Mouse (Mus musculus): ENCODE data around the gene Mnat1. TPM values are rescaled to one million over a fixed set of nuclear protein-coding genes. Genes with fewer than 3 reads are reported as not detected.

Gene Mnat1
- polyA plus RNA-seq, 1 experiment from 2014 or later: 38.2 TPM

- ATAC-seq (ENCODE audit: low read depth) (no peak), DNase-seq (ENCODE audit: low spot score) (no peak)
- H3K27ac ChIP-seq (replicated peaks; ENCODE audit: low read depth, low read length): no peak overlapping the region
- H3K27me3 ChIP-seq (replicated peaks; ENCODE audit: control insufficient read depth, insufficient read depth, low read length): no peaks in the 10 kb centered on the region
- 0 out of 2 replicates have a peak, but pooled peaks cover 9% of the 10 kb centered on the region for H3K36me3 ChIP-seq (ENCODE audit: control insufficient read depth, insufficient read depth, low read length)
- H3K4me1 ChIP-seq (ENCODE audit: control insufficient read depth, insufficient read depth, low read length): no peaks in the 10 kb centered on the region
- no peak overlapping the region for H3K9ac ChIP-seq (ENCODE audit: low read depth, low read length)
- no peaks in the 10 kb centered on the region for H3K9me3 ChIP-seq (ENCODE audit: control insufficient read depth, low read length)
- H3K4me3 ChIP-seq (ENCODE audit: low read depth, low read length): no peak overlapping the region
- H3K4me2 ChIP-seq (ENCODE audit: low read depth, low read length): no peak overlapping the region
- WGBS: 85% methylated on average over 7 of the region's 7 CpGs
Measured at GRCm38 (mm10) chr12:73317706-73318686, 194.5 kb downstream of the Mnat1 start.

Other genes with a start within 250 kb of the Mnat1 start
- gene Six6, start 183.8 kb upstream of the Mnat1 start, polyA plus RNA-seq (2014; fragmentation: Nextera tagmentation; extraction: Ambion mirVana): 0.35 and 0.89 TPM in 2 replicates
- gene 4930447C04Rik, start 182.9 kb upstream of the Mnat1 start, polyA plus RNA-seq (2014; fragmentation: Nextera tagmentation; extraction: Ambion mirVana): 3.6 and 4.0 TPM in 2 replicates
- gene Six1, start 69.8 kb upstream of the Mnat1 start, polyA plus RNA-seq (2014; fragmentation: Nextera tagmentation; extraction: Ambion mirVana): 46.5 and 53.9 TPM in 2 replicates
- gene Six4, start 10.3 kb upstream of the Mnat1 start, polyA plus RNA-seq (2014; fragmentation: Nextera tagmentation; extraction: Ambion mirVana): 6.3 and 7.0 TPM in 2 replicates
- gene Trmt5, start 163.0 kb downstream of the Mnat1 start, polyA plus RNA-seq (2014; fragmentation: Nextera tagmentation; extraction: Ambion mirVana): 15.4 and 20.7 TPM in 2 replicates
- 13.3 and 13.4 TPM in 2 replicates for gene Slc38a6, start 163.1 kb downstream of the Mnat1 start, polyA plus RNA-seq (2014; fragmentation: Nextera tagmentation; extraction: Ambion mirVana)